Mouse (Mus musculus): Measurements from ENCODE around the gene Bpnt1. TPM values are rescaled to one million over a fixed set of nuclear protein-coding genes. Genes with fewer than 3 reads are reported as not detected.
"Not testable (repeated sequence)": the region's sequence is repeated elsewhere in the genome, so short reads cannot be mapped to it uniquely, and the experiment has no call there.

Bpnt1 gene
- total RNA-seq (2015), result 8.4 and 9.8 TPM in 2 replicates
- total RNA-seq (2017), result 19.4 and 29.0 TPM in 2 replicates

DNA sequence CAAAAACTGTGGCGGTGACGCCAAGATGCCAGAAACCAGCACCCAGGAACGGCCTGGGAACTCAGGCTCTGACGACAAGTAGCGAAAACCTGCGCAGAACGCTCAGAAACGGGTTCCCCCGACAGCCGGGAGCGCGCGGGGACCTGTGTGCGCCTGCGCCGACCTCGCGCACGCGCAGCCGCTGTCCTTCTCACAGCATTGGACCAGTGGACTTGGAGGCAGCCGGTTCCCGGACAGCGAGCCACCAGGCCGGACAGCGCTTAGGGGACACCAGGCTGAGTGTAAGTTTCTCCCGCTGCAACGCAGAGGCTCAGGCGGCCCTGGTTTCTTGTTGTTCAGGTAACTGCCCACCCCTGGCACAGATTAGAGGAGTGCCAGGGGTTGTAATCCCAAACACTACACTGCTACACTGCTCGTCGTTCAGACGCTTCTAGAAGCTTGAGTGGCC lies at the start of gene Bpnt1:
Gene Bpnt1, plus strand, starts transcription at position 167 of the 448 bp plus-strand sequence.
- peak; percentile 81 for ATAC-seq (ENCODE audit: poor library complexity, severe bottlenecking)

DNA sequence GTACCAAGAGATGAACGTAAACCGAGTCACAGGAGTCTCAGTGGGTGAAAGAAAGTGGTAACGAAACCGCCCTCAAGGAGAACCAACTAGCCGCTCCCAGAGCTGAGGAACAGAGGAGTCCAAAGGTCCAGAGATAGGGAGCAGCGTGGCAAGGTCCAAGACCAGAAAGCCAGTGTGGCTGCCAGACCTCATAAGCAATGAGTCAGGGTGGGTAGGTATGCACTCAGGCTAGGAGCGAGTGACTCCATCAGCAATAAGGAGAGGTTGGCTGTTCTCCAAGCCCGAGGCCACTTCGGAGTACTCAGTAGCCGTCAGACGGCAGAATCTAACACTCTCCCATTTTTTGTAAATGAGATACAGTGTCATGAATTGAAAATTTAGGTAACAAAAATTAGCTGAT lies 49.1 kb upstream of the Bpnt1 start:
- no peak for ATAC-seq (ENCODE audit: poor library complexity, severe bottlenecking)

DNA sequence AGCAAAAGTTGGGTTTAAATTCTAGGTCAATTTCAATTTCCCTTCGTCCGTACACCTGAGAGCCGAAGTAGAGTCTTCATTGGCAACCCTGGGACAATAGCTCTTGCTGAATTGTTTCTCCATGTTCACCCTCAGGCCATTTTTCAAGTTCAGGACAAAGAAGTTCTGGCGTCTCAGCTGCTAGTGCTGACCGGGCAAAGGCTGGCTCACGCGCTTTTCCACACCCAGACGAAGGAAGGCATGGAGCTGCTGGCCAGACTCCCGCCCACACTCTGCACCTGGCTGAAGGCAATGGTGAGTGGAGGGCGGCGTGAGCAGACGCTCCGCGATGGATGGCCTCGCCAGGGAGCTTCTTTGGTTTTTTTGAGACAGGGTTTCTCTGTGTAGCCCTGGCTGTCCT lies 48.7 kb upstream of the Bpnt1 start:
- ATAC-seq (ENCODE audit: poor library complexity, severe bottlenecking), result no peak

DNA sequence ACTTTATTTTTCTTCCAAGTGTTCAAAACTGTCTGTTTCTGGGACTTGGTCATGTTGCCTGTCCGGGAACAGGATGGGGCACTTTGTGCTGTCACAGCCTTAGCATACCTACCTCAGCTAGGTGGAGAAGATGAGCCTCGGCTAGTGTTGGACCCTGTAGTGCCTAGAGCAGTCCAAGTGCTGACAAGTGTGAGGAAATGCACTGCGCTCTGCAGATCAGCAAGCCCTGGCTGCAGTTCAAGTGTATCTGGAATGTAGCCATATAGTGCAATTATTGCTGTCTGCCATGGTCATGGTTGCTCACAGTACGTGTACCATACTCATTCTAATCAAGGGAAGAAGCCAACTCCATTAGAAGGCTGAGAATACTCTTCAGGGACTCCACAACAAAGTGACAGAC lies 47.2 kb upstream of the Bpnt1 start:
- ATAC-seq (ENCODE audit: poor library complexity, severe bottlenecking), result no peak

DNA sequence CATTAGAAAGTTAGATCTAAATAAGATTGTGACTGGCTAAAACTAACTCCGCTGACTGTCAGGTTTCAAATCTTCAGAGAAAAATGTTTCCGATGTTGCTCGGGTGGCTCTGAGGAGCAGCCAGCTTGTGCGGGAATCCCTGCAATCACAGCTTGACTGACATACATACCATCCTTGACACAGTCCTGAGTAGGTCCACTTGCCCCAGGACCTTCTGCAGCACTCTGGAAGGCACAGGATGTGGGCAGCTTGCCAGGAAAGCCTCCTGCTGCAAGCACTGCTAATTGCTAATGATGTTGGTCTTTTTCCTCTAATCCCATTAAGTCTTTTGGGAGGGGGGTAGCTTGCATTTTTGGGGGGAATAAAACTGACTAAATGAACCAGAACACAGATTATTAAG lies 46.8 kb upstream of the Bpnt1 start:
- ATAC-seq (ENCODE audit: poor library complexity, severe bottlenecking), result no peak

DNA sequence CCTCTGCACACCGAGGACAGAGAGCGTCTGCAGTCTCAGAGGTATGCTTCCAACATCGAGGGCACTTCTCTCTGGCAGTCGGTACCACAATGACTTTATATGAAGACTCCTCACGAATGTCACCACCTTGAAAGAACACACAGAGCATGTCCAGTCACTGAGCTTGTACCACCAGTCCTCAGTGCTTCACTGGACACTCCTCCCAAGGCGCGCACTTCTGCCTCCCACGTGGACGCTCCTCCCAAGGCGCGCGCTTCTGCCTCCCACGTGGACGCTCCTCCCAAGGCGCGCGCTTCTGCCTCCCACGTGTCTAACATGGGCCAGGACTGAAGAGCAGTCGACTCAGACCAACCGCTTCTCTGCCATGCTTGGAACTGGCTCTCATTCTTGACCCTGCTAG lies 44.9 kb upstream of the Bpnt1 start:
- no peak for ATAC-seq (ENCODE audit: poor library complexity, severe bottlenecking)

DNA sequence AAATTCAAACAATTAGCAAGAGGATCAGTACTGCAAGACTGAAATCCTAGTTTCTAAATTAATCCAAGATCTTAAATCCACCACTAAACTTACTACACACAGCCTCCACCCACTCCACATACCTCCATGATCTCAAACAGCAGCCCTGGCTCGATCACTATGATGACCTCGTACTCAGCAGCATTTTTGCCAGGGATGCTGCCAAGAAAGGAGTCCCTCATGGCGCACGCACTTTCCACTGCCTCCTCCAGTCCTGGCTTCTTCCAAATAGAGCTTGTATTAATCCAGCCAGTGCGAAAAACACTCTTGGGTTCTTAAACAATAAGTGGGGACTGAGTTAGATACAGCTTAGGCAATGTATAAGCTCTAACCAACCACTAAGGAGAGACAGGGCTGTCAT lies 42.7 kb upstream of the Bpnt1 start:
- no peak for ATAC-seq (ENCODE audit: poor library complexity, severe bottlenecking)

DNA sequence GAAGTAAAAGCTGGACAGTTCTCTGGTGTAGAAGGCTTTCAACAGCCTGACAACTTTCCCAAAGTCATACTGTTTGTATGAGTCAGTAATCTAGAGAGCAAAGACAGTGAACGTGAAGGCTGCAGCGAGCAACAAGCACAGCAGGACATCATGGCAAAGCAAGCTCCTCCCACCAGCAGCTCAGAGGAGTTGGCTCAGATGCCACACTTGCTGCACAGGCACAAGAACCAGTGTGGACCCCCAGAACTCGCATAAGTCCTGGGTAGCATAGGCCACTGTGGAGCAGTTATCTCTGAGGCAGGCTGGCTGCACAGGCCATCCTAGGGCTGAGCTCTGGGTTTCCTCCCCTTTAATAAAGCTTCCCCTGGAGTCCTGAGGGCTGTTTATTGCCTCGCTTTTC lies 40.6 kb upstream of the Bpnt1 start:
- ATAC-seq (ENCODE audit: poor library complexity, severe bottlenecking), result no peak

DNA sequence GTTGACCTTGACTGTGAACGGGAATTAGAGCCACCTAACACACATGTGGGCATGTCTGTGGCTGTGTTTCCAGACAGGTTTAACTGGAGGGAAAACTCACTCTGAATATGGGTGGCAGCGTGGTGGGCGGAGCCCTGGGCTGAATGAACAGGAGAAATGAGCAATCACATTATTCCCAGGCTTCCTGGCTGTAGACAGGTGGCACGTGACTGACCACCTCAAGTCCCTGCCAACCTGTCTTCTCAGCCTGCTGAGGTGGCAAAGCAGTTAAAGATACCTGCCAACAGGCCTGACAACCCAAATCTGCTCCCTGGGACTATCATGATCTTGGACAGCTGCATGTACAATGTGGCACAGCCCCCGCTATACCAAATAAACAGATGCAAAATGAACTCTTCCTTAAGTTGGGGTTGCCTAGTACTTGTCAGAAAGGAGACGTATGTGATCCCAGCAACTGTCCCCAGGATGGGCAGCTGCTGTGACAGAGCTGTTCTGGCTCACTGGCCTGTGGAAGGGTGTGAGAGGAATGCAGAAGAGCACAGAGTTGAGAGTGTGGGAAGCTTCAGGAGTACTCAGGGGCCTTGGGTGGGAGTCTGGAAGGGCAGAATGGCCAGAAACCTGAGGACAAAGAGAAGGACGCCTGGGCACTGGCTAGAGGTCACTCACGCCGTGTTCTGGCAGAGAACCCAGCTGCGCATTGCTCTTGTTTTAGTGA lies 39.1 kb upstream of the Bpnt1 start:
- no peak for ATAC-seq (ENCODE audit: poor library complexity, severe bottlenecking)

DNA sequence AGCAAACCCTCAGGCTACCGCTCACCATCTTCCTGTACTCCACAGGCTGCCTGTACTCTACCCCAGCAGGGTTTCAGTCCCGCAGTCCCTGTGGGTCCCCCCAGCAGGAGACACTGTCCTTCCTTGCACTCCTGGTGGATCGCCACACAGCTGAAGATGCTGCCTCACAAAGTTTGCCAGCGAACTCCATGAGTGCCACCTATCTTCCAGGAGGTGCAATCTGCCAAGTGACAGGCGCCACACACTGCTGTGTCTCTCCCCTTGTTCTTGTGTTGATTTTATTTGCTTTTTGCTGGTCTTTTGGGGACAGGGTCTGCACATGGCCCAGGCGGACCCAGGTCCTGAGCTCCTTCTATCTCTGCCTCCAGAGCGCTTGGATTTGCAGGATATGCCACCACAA lies 35.1 kb upstream of the Bpnt1 start:
- no peak for ATAC-seq (ENCODE audit: poor library complexity, severe bottlenecking)

DNA sequence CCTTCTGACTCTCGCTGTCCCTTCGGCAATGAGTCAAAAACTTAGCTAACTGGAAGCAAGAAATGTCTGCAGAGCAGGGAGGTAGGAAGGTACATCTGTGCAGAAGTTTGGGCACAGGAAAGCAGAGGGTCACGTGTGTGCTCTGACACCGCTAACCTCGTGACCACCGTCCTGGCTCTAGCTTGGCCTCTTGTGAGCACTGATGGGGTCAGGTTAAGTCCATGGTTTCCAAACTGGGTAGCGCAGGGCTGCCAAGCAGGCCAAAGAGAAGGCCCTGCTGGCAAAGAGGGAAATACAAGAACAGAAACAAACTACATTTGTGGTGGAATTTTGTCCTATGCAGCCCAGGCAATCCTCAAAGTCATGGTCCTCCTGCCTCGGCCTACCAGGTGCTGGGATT lies 33.5 kb upstream of the Bpnt1 start:
- no peak for ATAC-seq (ENCODE audit: poor library complexity, severe bottlenecking)

DNA sequence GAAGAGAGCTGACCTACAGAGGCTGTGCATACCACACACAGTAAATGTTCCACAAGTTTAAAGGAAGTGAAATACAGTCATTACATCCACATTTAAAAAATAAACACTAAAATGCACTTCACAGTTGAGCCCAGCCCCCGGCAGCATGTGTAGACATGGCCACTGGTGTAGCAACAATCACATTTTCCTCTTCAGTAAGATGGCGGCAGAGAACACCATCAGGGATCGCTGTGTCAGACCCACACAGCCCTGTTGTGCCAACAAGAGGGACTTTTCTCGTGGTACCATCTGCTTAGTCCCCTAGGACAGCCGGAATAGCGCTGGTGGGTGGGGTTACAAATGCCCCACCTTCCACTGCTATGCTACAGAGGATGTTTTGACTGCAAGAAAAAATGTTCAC lies 29.1 kb upstream of the Bpnt1 start:
- ATAC-seq (ENCODE audit: poor library complexity, severe bottlenecking), result no peak

DNA sequence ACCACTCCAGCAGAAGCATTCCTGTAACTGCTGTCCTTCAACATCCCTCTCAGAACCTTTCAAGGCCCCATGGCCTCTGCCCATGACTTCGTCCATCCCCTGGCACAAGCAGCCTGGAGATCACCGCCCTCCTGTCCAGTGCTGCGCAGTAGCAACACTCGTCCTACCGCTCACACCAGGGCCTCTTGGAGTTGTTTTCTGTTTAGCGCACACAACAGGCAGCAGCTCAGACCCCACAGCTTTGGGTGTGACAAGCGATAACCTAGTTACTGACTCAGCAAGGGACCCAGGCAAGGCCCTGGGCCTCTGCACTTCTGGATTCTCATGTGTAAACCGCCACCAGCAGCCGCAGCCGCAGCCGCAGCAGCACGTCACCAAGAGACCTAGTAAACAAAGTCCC lies 25.1 kb upstream of the Bpnt1 start:
- no peak for ATAC-seq (ENCODE audit: poor library complexity, severe bottlenecking)

DNA sequence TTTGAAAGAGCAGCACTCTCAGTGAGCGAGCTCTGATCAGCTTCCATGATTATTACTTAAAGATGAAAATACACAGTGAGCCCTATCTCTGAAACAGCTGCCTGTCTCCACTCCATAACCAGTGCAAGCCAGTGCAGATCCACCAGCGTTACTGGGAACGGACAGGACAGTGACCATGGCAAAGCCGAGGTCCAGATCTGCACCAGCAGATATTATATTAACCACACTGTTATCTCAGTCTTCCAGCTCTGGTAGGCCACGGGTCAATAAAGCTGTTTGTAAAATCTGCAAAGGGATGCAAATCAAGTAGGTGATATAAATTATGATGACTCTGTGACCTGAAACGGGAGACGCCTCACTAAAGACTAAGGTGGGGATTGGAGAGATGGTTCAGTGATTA lies 24.3 kb upstream of the Bpnt1 start:
- no peak for ATAC-seq (ENCODE audit: poor library complexity, severe bottlenecking)

DNA sequence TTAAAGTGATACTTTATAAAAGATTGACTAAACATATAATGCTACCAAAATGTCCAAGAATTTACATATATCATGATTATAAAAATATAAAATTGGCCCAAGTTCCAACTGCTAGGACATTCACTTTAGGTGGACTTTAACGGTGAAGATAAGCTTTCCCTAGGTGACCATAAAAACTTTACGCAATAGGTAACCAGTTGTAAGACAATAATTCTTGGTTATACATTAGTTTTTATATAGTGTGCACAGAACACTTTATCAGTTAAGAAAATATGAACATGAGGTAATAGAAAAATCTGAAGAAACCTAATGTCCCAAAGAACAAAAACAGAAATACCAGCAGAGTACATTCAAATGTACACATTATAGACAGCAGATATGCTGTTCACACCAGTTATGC lies 23.6 kb upstream of the Bpnt1 start:
- no peak for ATAC-seq (ENCODE audit: poor library complexity, severe bottlenecking)

DNA sequence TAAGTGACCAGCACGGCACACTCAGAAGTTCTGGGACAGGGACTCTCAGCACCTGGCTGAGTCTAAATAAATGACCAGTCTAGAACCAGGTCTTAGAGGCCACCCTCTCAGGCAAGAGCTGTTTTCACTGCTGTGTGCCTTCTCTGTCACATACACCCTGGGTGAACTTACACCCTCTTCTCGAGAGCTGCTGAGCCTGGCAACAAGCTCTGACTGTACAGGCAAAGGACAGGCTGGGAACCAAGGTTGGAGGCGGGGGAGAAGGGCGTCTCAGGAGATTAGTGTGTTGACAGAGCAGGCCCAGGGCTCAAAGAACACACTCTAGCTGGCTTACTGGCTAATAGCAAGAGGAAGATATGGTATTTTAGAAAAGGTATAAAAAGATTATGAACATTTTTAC lies 23.0 kb upstream of the Bpnt1 start:
- no peak for ATAC-seq (ENCODE audit: poor library complexity, severe bottlenecking)

DNA sequence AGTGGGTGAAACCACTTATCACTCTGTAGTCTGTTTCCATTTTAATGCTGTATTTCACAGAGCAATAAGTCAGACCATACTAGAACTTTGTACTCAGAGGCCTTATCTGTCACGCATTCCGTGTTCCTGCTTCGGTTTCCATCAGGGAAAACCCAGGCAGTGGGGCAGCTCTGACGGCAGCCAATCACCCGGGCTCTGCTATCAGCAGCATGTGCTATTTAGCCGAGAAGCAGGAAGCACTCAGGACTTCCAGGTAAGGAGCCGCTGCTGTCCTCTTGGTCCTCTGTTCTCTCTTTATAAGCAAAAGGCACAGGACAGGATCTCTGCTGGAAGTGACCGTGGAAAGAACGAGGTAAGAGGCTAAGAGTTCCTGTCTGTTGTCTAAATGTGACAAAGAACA lies 20.0 kb upstream of the Bpnt1 start:
- no peak for ATAC-seq (ENCODE audit: poor library complexity, severe bottlenecking)

DNA sequence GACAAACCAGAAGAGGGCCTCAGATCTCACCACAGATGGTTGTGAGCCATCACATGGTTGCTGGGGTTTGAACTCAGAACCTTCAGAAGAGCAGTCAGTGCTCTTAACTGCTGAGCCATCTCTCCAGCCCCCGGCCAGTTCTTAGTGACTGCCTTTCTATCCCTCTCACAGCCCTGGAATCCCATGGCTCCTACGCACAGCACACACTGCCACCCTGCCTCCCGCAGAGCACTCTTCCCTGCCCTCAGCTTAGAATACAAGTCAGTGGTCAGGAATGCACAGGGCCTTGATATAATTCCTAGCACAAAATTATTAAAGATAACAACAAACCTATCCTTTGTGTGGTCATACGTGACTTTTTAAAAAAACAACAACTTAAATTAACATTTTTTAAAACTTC lies 17.4 kb upstream of the Bpnt1 start:
- no peak for ATAC-seq (ENCODE audit: poor library complexity, severe bottlenecking)

DNA sequence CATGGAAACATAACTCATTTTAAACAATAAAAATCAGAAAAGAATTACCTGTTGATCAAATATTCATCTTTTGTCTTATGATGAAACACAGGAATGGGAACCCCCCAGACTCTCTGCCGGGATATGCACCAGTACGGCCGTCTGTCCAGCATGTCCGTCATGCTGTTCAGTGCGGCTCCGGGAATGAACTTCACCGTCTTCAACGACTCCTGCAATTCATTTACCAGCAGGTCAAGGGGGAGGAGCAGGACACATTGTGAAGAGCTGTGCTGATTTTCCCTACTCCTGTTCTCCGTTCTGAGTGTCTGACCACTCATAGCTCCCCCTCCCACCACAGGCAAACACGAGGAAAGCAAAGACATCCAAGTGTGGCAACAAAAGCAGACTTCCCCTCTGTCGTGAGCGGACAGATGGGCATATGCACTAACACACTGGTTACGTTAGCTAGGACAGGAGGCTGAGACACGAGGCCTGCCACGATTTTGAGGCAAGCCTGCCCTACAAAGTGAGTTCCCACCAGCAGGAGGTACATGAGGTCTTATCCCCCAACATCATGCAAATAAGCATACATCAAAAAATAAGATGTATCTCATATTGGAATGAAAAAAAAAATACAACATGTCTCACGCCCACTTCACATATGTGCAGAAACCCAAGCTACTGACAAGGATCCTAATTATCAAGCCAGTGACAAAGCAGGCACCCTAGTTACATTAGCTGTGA lies 15.9 kb upstream of the Bpnt1 start:
- no peak for ATAC-seq (ENCODE audit: poor library complexity, severe bottlenecking)

DNA sequence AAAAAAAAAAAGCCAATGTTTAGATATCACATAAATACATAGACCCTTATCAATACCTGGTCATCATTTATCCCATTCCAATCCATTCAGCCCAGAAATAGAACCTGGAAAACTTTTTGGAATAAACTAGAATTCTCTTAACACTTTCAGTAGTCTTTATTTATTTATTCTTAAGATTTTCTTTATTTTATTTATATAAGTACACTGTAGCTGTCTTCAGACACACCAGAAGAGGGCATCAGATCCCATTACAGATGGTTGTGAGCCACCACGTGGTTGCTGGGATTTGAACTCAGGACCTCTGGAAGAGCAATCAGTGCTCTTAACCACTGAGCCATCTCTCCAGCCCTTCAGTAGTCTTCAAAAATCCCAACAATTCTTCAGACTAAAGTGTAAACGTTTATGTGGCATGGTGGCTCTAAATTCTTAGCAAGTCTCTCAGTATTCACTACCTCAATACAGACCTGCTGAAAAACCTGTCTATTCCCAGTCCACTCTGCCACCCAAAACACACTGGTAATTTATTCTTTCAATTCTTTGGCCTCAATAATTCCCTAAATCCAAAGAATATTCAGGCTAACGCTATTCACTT lies 4.1 kb upstream of the Bpnt1 start:
- not testable (repeated sequence) for ATAC-seq (ENCODE audit: poor library complexity, severe bottlenecking)

DNA sequence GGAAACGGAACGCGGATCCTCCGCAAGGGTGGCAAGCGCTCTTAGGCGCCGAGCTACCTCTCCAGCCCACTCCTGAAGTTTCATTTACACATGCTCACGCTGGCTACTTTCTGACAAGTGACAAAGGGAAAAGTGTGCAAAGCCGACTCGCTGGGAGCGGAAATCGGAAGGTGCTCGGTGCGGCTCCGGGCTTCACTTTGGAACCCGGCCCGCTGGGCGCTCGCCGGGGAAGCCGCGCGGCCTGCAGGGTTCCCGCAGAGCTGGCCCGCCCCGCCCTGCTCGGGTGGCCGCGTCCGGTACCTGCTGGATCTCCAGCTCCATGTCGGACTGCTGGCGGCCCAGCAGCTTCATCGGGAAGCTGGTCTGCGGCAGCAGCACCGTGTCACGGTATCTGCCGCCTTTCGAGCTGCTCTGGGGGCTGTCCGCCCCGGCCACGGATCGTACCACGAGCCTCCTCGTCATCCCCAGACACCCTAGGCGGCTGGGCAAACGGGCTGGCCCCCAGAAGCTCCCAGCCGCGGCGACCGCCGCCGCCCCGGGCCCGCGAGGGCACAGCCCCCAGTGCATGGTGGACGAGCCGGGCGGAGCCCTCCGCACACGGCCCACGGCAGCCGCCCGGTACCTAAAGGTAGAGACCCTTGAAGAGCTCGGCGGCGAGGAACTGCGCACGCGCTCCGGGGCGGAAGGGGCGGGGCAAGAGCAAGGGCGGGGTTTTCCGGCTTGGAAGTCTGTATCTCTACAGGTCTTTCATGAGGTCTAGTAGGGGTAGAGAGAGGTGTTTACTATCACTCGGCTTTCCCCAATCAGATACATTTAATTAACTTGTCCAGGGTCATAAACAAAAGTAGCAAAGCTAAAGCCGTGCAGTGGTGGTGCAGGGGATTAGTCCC lies 3.0 kb upstream of the Bpnt1 start, which contains the start of gene Iars2:
Gene Iars2, minus strand, starts transcription at position 676 of the 890 bp plus-strand sequence.
- peak; percentile 69 for ATAC-seq (ENCODE audit: poor library complexity, severe bottlenecking)

Data from megakaryocyte, adult 5-6 weeks (primary cell).